Mouse (Mus musculus) embryonic facial prominence, embryonic 11.5 days (tissue): ENCODE results near the gene Nup107. TPM values are rescaled to one million over a fixed set of nuclear protein-coding genes. Genes with fewer than 3 reads are reported as not detected.

Experiments used
- ATAC-seq: fragments of 200-750 bp; cut with Nextera tagmentation; replicated peaks from 2 replicates; pipeline ENCODE4 v1.8.0; 2017; ENCODE audit warnings: low read depth; ENCODE audit not compliant: insufficient number of reproducible peaks, low FRiP score, low TSS enrichment
- DNase-seq: peaks from one replicate; pipeline ENCODE4 v3.0.0-alpha.2; 2015; ENCODE audit warnings: low spot score
- H3K27ac ChIP-seq: fragments of 300-500 bp; sonication (generic); replicated peaks from 2 replicates; pipeline ENCODE4 v1.5.1; 2014; ENCODE audit warnings: mild to moderate bottlenecking, low read depth, low read length, control low read depth
- H3K27me3 ChIP-seq: fragments of 300-500 bp; sonication (generic); 2 replicates; pipeline ENCODE4 v1.6.1; 2014; ENCODE audit warnings: mild to moderate bottlenecking, low read length, moderate library complexity, mixed read lengths; ENCODE audit not compliant: control insufficient read depth, insufficient read depth
- H3K36me3 ChIP-seq: fragments of 300-500 bp; sonication (generic); replicated peaks from 2 replicates; pipeline ENCODE4 v1.6.1; 2014; ENCODE audit warnings: low read depth, mild to moderate bottlenecking, low read length, moderate library complexity, mixed read lengths; ENCODE audit not compliant: control insufficient read depth, insufficient read depth
- H3K4me1 ChIP-seq: fragments of 300-500 bp; sonication (generic); 2 replicates; pipeline ENCODE4 v1.6.1; 2014; ENCODE audit warnings: low read length, mixed read lengths; ENCODE audit not compliant: control insufficient read depth, insufficient read depth
- H3K4me2 ChIP-seq: fragments of 300-500 bp; sonication (generic); 2 replicates; pipeline ENCODE4 v1.6.1; 2014; ENCODE audit warnings: low read depth, mild to moderate bottlenecking, control low read depth, low read length, moderate library complexity
- H3K4me3 ChIP-seq: fragments of 300-500 bp; sonication (generic); 2 replicates; pipeline ENCODE4 v1.5.1; 2014; ENCODE audit warnings: low read depth, low read length, control low read depth
- H3K9ac ChIP-seq: fragments of 300-500 bp; sonication (generic); replicated peaks from 2 replicates; pipeline ENCODE4 v1.6.1; 2014; ENCODE audit warnings: mild to moderate bottlenecking, control low read depth, low read length
- H3K9me3 ChIP-seq: fragments of 300-500 bp; sonication (generic); replicated peaks from 2 replicates; pipeline ENCODE4 v1.6.1; 2016; ENCODE audit warnings: mild to moderate bottlenecking, low read length, inconsistent platforms, mixed read lengths; ENCODE audit not compliant: control insufficient read depth
- WGBS: fragments of 180-500 bp; shearing (Covaris S2); extraction: QIAGEN DNeasy Blood & Tissue Kit; methylation state at CpG from one replicate; pipeline ENCODE4 v1.1.7; 2014; 5-methylcytosine and 5-hydroxymethylcytosine counted together
- polyA plus RNA-seq: library from polyadenylated mRNA; unstranded; fragments of >200 nt; fragmentation: Nextera tagmentation; extraction: Ambion mirVana; gene quantifications from 2 replicates; pipeline ENCODE4 v1.2.1, GENCODE M21; 2014

The Nup107 gene
- polyA plus RNA-seq, 1 experiment from 2014 or later, result 122 TPM

- Histone ChIP-seq H3K27ac (no peak overlapping the region), H3K4me3 (no peak overlapping the region), H3K27me3 (no peaks in the 10 kb centered on the region), H3K9ac (no peak overlapping the region), H3K9me3 (no peaks in the 10 kb centered on the region), H3K36me3 (no peaks in the 10 kb centered on the region), H3K4me2 (no peak overlapping the region), H3K4me1 (no peaks in the 10 kb centered on the region)
- 94% methylated on average over 7 of the region's 7 CpGs for WGBS
- no peak for ATAC-seq
- no peak for DNase-seq
Measured at GRCm38 (mm10) chr10:117829472-117830155, 37.1 kb upstream of the Nup107 start.

GRCm38 (mm10) chr10:117829022-117829421, 36.5 kb upstream of the Nup107 start:
- Histone ChIP-seq H3K4me2 (no peak overlapping the region), H3K27ac (no peak overlapping the region), H3K36me3 (no peaks in the 10 kb centered on the region), H3K9ac (no peak overlapping the region), H3K4me1 (no peaks in the 10 kb centered on the region), H3K4me3 (no peak overlapping the region), H3K9me3 (no peaks in the 10 kb centered on the region), H3K27me3 (no peaks in the 10 kb centered on the region)
- no peak for ATAC-seq
- WGBS, result 83% methylated on average over 4 of the region's 4 CpGs
- no peak for DNase-seq

GRCm38 (mm10) chr10:117828536-117828935, 36.0 kb upstream of the Nup107 start:
- H3K36me3 ChIP-seq, result no peaks in the 10 kb centered on the region
- no peak overlapping the region for H3K4me3 ChIP-seq
- H3K9me3 ChIP-seq, result no peaks in the 10 kb centered on the region
- H3K27me3 ChIP-seq, result no peaks in the 10 kb centered on the region
- H3K27ac ChIP-seq, result no peak overlapping the region
- H3K4me2 ChIP-seq, result no peak overlapping the region
- 72% methylated on average over 4 of the region's 4 CpGs for WGBS
- H3K9ac ChIP-seq, result no peak overlapping the region
- DNase-seq, result no peak
- no peaks in the 10 kb centered on the region for H3K4me1 ChIP-seq
- no peak for ATAC-seq

GRCm38 (mm10) chr10:117824647-117825046, 32.1 kb upstream of the Nup107 start:
- DNase-seq, result no peak
- Histone ChIP-seq H3K4me2 (no peak overlapping the region), H3K4me3 (no peak overlapping the region), H3K9me3 (no peaks in the 10 kb centered on the region), H3K27me3 (no peaks in the 10 kb centered on the region), H3K27ac (no peak overlapping the region), H3K36me3 (peaks cover 6% of the 10 kb centered on the region; the same call in 1 of the 2 replicates), H3K9ac (no peak overlapping the region), H3K4me1 (no peaks in the 10 kb centered on the region)
- WGBS, result 82% methylated on average over 4 of the region's 4 CpGs
- no peak for ATAC-seq

GRCm38 (mm10) chr10:117824139-117824538, 31.6 kb upstream of the Nup107 start:
- H3K27me3 ChIP-seq, result no peaks in the 10 kb centered on the region
- no peak overlapping the region for H3K27ac ChIP-seq
- 81% methylated on average over 4 of the region's 4 CpGs for WGBS
- no peak overlapping the region for H3K4me2 ChIP-seq
- ATAC-seq, result no peak
- no peaks in the 10 kb centered on the region for H3K9me3 ChIP-seq
- H3K36me3 ChIP-seq, result peaks cover 6% of the 10 kb centered on the region; the same call in 1 of the 2 replicates
- no peak overlapping the region for H3K4me3 ChIP-seq
- no peak for DNase-seq
- H3K4me1 ChIP-seq, result no peaks in the 10 kb centered on the region
- no peak overlapping the region for H3K9ac ChIP-seq

- 91% methylated on average over 6 of the region's 6 CpGs for WGBS
- no peak overlapping the region for H3K4me3 ChIP-seq
- no peak for ATAC-seq
- no peak overlapping the region for H3K4me2 ChIP-seq
- DNase-seq, result no peak
- no peaks in the 10 kb centered on the region for H3K4me1 ChIP-seq
- H3K9me3 ChIP-seq, result no peaks in the 10 kb centered on the region
- H3K27me3 ChIP-seq, result no peaks in the 10 kb centered on the region
- H3K27ac ChIP-seq, result no peak overlapping the region
- no peak overlapping the region for H3K9ac ChIP-seq
- peaks cover 6% of the 10 kb centered on the region; the same call in 1 of the 2 replicates for H3K36me3 ChIP-seq
Measured at GRCm38 (mm10) chr10:117823321-117823720, 30.8 kb upstream of the Nup107 start.

GRCm38 (mm10) chr10:117818600-117818999, 26.1 kb upstream of the Nup107 start:
- Histone ChIP-seq H3K4me1 (no peaks in the 10 kb centered on the region), H3K27ac (no peak overlapping the region), H3K27me3 (no peaks in the 10 kb centered on the region), H3K9me3 (no peaks in the 10 kb centered on the region), H3K36me3 (peaks cover 6% of the 10 kb centered on the region), H3K4me2 (no peak overlapping the region), H3K9ac (no peak overlapping the region), H3K4me3 (no peak overlapping the region)
- ATAC-seq (no peak), DNase-seq (no peak)
- WGBS, result 91% methylated on average over 6 of the region's 6 CpGs

GRCm38 (mm10) chr10:117816721-117817120, 24.2 kb upstream of the Nup107 start:
- ATAC-seq (no peak), DNase-seq (no peak)
- Histone ChIP-seq H3K27ac (no peak overlapping the region), H3K4me1 (no peaks in the 10 kb centered on the region), H3K4me3 (no peak overlapping the region), H3K9me3 (no peaks in the 10 kb centered on the region), H3K4me2 (no peak overlapping the region), H3K36me3 (peaks cover 6% of the 10 kb centered on the region), H3K9ac (no peak overlapping the region), H3K27me3 (no peaks in the 10 kb centered on the region)
- WGBS, result 94% methylated on average over 6 of the region's 6 CpGs
